Mouse (Mus musculus) liver, embryonic 14 days (tissue): ENCODE measurements around the gene Dnph1. TPM values are rescaled to one million over a fixed set of nuclear protein-coding genes. Genes with fewer than 3 reads are reported as not detected.

ENCODE experiments used
- polyA plus RNA-seq: library from polyadenylated mRNA; depleted of rRNA; stranded (reverse); fragments of >200 nt; gene quantifications from 2 replicates; pipeline ENCODE4 v1.2.3, GENCODE M21; 2012; rRNA removed

Gene Dnph1
- polyA plus RNA-seq: 14.7 and 15.5 TPM in 2 replicates

GRCm38 (mm10) chr17:46496623-46497434 is at the start of gene Dnph1:
Gene Dnph1, plus strand, starts transcription at chr17:46496711.

GRCm38 (mm10) chr17:46487431-46487830 is 9.1 kb upstream of the Dnph1 start, which contains the start of gene Ttbk1:
Gene Ttbk1, minus strand, starts transcription at chr17:46487675.

DNA sequence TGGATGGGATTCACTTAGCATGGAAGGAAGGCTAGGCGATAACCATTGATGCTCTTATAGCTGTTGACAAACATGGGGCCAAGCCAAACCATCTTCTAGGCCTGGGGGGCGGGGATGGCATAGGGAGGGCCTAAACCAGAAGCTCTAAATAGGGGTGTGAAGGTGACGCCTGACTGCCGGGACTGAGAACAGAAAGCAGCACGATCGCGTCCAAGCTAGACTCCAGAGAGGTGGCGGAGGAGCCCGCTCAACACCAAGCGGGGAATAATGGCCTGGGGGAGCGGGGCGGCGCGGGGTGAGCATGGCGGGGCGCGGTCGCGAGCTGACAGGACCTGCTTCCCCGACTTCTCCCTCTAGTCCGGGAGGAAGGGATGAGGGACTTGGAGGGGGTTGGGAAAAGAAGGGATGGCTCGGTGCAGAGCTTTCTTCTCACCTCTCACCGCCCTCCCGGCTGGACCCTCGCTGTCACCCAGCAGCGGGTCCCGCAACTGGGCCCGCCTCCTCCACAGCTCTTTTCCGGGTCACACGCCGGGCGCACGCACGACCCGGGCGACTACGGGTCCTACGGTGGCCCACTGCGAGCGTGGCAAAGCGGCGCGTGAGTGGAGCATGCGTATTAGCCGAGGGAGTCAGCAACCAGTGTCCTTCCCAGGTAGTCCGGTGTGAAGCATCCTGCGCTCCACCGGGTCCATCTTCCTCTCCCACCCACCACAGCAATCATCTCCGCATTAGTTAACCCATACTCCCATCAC is 49.5 kb downstream of the Dnph1 start, which contains the start of gene Cul9:
Gene Cul9 (minus strand): TSS at position 576 of the 752 bp plus-strand sequence.

Other genes starting within 250 kb of the Dnph1 start
- gene Polr1c, start 248.7 kb upstream of the Dnph1 start, polyA plus RNA-seq: 39.7 and 46.5 TPM in 2 replicates
- gene Yipf3, start 248.6 kb upstream of the Dnph1 start, polyA plus RNA-seq: 18.4 and 21.3 TPM in 2 replicates
- gene Lrrc73, start 243.2 kb upstream of the Dnph1 start, polyA plus RNA-seq: 0.16 and 0.18 TPM in 2 replicates
- 10.6 and 11.4 TPM in 2 replicates for gene Tjap1, start 213.7 kb upstream of the Dnph1 start, polyA plus RNA-seq
- gene Dlk2, start 199.3 kb upstream of the Dnph1 start, polyA plus RNA-seq: 0.01 and 0.06 TPM in 2 replicates
- gene Abcc10, start 168.4 kb upstream of the Dnph1 start, polyA plus RNA-seq: 1.3 and 1.7 TPM in 2 replicates
- 2.3 and 2.6 TPM in 2 replicates for gene Zfp318, start 113.0 kb upstream of the Dnph1 start, polyA plus RNA-seq
- gene Crip3, start 67.8 kb upstream of the Dnph1 start, polyA plus RNA-seq: 0.13 and 0.15 TPM in 2 replicates
- gene Slc22a7, start 58.3 kb upstream of the Dnph1 start, polyA plus RNA-seq: not detected in 2 replicates
- gene Ttbk1, start 9.0 kb upstream of the Dnph1 start, polyA plus RNA-seq: 0.01 TPM in 2 replicates
- 0.53 and 0.63 TPM in 2 replicates for gene Cul9, start 49.7 kb downstream of the Dnph1 start, polyA plus RNA-seq
- 15.7 and 15.8 TPM in 2 replicates for gene Srf, start 59.5 kb downstream of the Dnph1 start, polyA plus RNA-seq
- 3.6 and 3.7 TPM in 2 replicates for gene Ptk7, start 132.8 kb downstream of the Dnph1 start, polyA plus RNA-seq
- gene Klc4, start 149.3 kb downstream of the Dnph1 start, polyA plus RNA-seq: 3.3 and 4.2 TPM in 2 replicates
- gene Mrpl2, start 149.5 kb downstream of the Dnph1 start, polyA plus RNA-seq: 35.6 and 37.0 TPM in 2 replicates
- 13.2 and 13.9 TPM in 2 replicates for gene Cul7, start 153.6 kb downstream of the Dnph1 start, polyA plus RNA-seq
- gene Rrp36, start 177.6 kb downstream of the Dnph1 start, polyA plus RNA-seq: 21.1 and 24.2 TPM in 2 replicates
- gene Mea1, start 182.1 kb downstream of the Dnph1 start, polyA plus RNA-seq: 38.2 and 43.8 TPM in 2 replicates
- gene Klhdc3, start 184.2 kb downstream of the Dnph1 start, polyA plus RNA-seq: 34.0 and 41.3 TPM in 2 replicates
- 22.5 and 25.0 TPM in 2 replicates for gene Ppp2r5d, start 208.4 kb downstream of the Dnph1 start, polyA plus RNA-seq
- 8.4 and 8.9 TPM in 2 replicates for gene Pex6, start 214.8 kb downstream of the Dnph1 start, polyA plus RNA-seq
- 15.3 and 17.4 TPM in 2 replicates for gene Gnmt, start 232.5 kb downstream of the Dnph1 start, polyA plus RNA-seq